Mouse (Mus musculus): Measurements from ENCODE around the gene Lhfpl4. TPM values are rescaled to one million over a fixed set of nuclear protein-coding genes. Genes with fewer than 3 reads are reported as not detected.
A peak's percentile ranks its signal among the peaks of the same experiment; 100 is the strongest.

The Lhfpl4 gene
- polyA plus RNA-seq, 1 experiment from 2014 or later: 0.22 TPM

DNA sequence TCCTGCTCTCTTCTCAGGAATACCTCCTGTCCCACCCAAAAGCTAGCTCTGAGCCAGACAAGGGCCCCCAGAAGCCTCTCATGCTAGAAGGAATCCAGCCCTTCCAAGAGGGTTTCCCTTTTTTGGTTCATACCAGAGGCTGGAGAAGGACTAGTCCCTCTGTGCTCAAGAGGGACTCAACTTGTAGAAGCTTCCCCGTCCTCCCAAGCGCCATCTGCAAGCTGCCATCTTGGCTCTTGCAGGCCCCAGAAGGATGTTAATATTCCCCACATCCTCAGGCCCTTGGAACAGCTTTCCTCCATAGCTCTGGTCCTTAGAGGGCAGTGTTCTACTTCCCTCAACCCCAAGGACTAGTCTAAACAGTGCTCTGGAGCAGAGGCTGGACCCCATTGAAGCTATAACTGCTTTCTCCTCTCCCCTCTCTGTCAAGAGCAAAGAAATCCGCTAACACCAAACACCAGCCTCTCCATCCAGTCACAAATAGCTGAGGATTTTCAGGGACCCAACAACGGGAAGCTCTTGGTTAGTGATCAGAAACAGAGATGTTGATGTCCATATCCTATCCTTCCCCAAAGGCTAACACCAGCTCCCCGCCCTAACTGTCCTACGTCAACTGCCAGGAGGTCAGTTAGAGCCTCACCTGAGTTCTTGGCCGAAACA is 26.7 kb downstream of the Lhfpl4 start:
- no peak for ATAC-seq (ENCODE audit: insufficient number of reproducible peaks, insufficient read depth, low FRiP score, low read depth)
- no peak overlapping the region for H3K9ac ChIP-seq (ENCODE audit: low read length)
- H3K4me3 ChIP-seq (ENCODE audit: control insufficient read depth in 1 of 2, insufficient read depth in 1 of 2, low read depth in 1 of 2, low read length in 2 of 2): no peak overlapping the region
- no peak overlapping the region for H3K4me2 ChIP-seq (ENCODE audit: low read length)
- no peak overlapping the region for H3K27ac ChIP-seq (replicated peaks in 1 of 2; ENCODE audit: control insufficient read depth in 1 of 2, insufficient read depth in 1 of 2, low read depth in 2 of 2, low read length in 2 of 2)
- H3K36me3 ChIP-seq (ENCODE audit: control insufficient read depth, insufficient read depth, low read length): no peaks in the 10 kb centered on the region
- H3K27me3 ChIP-seq (ENCODE audit: control insufficient read depth, insufficient read depth, low read length): no peaks in the 10 kb centered on the region
- H3K4me1 ChIP-seq (ENCODE audit: control insufficient read depth in 2 of 2, insufficient read depth in 2 of 2, low read length in 2 of 2): peaks cover 10 to 17% of the 10 kb centered on the region in 2 experiments
- 84% methylated on average over 7 of the region's 7 CpGs for WGBS
- H3K9me3 ChIP-seq (ENCODE audit: control insufficient read depth, low read length): no peaks in the 10 kb centered on the region

- no peaks in the 10 kb centered on the region for H3K27me3 ChIP-seq (ENCODE audit: control insufficient read depth, insufficient read depth, low read length)
- H3K4me1 ChIP-seq (ENCODE audit: control insufficient read depth in 2 of 2, insufficient read depth in 2 of 2, low read length in 2 of 2): peaks cover 10 to 17% of the 10 kb centered on the region in 2 experiments
- WGBS: 45% methylated on average over 17 of the region's 17 CpGs
- no peaks in the 10 kb centered on the region for H3K9me3 ChIP-seq (ENCODE audit: control insufficient read depth, low read length)
- peak overlapping the region; percentile 55 for H3K4me2 ChIP-seq (ENCODE audit: low read length)
- H3K36me3 ChIP-seq (ENCODE audit: control insufficient read depth, insufficient read depth, low read length): no peaks in the 10 kb centered on the region
- peak overlapping the region; percentile 47 to 57 for H3K27ac ChIP-seq (replicated peaks in 1 of 2; ENCODE audit: control insufficient read depth in 1 of 2, insufficient read depth in 1 of 2, low read depth in 2 of 2, low read length in 2 of 2)
- peak overlapping the region in 1 of 2 experiments; percentile 10; a peak in 1 of 4 replicates for H3K4me3 ChIP-seq (ENCODE audit: control insufficient read depth in 1 of 2, insufficient read depth in 1 of 2, low read depth in 1 of 2, low read length in 2 of 2)
- peak overlapping the region; percentile 30; the same call in 1 of the 2 replicates for H3K9ac ChIP-seq (ENCODE audit: low read length)
- peak; percentile 41 for ATAC-seq (ENCODE audit: insufficient number of reproducible peaks, insufficient read depth, low FRiP score, low read depth)
Measured at GRCm38 (mm10) chr6:113166661-113167251, 28.4 kb downstream of the Lhfpl4 start.

DNA sequence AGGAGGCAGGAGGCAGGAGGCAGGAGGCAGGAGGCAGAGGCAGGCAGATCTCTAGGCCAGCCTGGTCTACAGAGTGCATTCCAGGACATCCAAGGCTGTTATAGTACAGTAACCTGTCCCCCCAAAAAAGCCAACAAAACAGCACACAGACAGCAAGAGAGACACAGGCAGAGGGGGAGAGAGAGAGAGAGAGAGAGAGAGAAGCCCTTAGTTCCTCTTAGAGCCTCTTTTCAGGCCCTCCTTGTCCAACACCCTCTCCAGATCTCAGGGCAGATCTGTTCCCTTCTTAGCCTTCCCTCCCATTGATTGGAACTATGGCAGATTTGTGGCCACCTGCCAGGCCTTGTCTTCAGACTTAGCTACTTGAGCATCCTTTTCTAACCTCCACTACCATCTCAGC is 31.7 kb downstream of the Lhfpl4 start:
- peaks cover 10 to 14% of the 10 kb centered on the region in 2 experiments for H3K4me1 ChIP-seq (ENCODE audit: control insufficient read depth in 2 of 2, insufficient read depth in 2 of 2, low read length in 2 of 2)
- H3K4me3 ChIP-seq (ENCODE audit: control insufficient read depth in 1 of 2, insufficient read depth in 1 of 2, low read depth in 1 of 2, low read length in 2 of 2): no peak overlapping the region
- peaks cover 13% of the 10 kb centered on the region for H3K36me3 ChIP-seq (ENCODE audit: control insufficient read depth, insufficient read depth, low read length)
- H3K27me3 ChIP-seq (ENCODE audit: control insufficient read depth, insufficient read depth, low read length): no peaks in the 10 kb centered on the region
- no peak overlapping the region for H3K4me2 ChIP-seq (ENCODE audit: low read length)
- ATAC-seq (ENCODE audit: insufficient number of reproducible peaks, insufficient read depth, low FRiP score, low read depth): no peak
- no peak overlapping the region for H3K27ac ChIP-seq (replicated peaks in 1 of 2; ENCODE audit: control insufficient read depth in 1 of 2, insufficient read depth in 1 of 2, low read depth in 2 of 2, low read length in 2 of 2)
- H3K9me3 ChIP-seq (ENCODE audit: control insufficient read depth, low read length): no peaks in the 10 kb centered on the region
- H3K9ac ChIP-seq (ENCODE audit: low read length): no peak overlapping the region

DNA sequence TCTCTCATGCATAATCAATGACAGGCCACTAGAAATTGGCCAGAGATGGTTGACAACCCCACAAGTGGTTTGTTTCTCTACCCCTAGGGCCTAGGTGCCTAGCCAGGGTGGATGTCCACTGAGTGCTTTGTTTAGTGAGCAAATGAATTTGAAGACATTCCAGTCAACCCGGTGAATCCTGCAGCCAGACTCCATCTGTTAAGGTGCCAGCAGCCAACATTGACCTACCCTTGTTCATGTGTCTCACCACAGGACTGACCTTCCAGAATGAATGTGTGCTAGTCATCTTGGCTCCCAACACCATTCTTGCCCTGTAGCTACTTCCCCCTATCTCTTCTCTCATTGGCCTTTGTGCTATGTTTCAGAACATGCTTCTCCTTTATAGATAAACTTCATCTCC is 33.2 kb downstream of the Lhfpl4 start:
- Histone ChIP-seq H3K4me2 (ENCODE audit: low read length) (no peak overlapping the region), H3K9me3 (ENCODE audit: control insufficient read depth, low read length) (no peaks in the 10 kb centered on the region), H3K9ac (ENCODE audit: low read length) (no peak overlapping the region), H3K27me3 (ENCODE audit: control insufficient read depth, insufficient read depth, low read length) (no peaks in the 10 kb centered on the region), H3K36me3 (ENCODE audit: control insufficient read depth, insufficient read depth, low read length) (peaks cover 26% of the 10 kb centered on the region), H3K27ac (replicated peaks in 1 of 2; ENCODE audit: control insufficient read depth in 1 of 2, insufficient read depth in 1 of 2, low read depth in 2 of 2, low read length in 2 of 2) (no peak overlapping the region), H3K4me3 (ENCODE audit: control insufficient read depth in 1 of 2, insufficient read depth in 1 of 2, low read depth in 1 of 2, low read length in 2 of 2) (no peak overlapping the region), H3K4me1 (ENCODE audit: control insufficient read depth in 2 of 2, insufficient read depth in 2 of 2, low read length in 2 of 2) (peaks cover 6 to 8% of the 10 kb centered on the region in 2 experiments)
- no peak for ATAC-seq (ENCODE audit: insufficient number of reproducible peaks, insufficient read depth, low FRiP score, low read depth)
- WGBS: 78% methylated on average over 1 of the region's 1 CpGs

- H3K4me2 ChIP-seq (ENCODE audit: low read length): no peak overlapping the region
- H3K9ac ChIP-seq (ENCODE audit: low read length): no peak overlapping the region
- ATAC-seq (ENCODE audit: insufficient number of reproducible peaks, insufficient read depth, low FRiP score, low read depth): no peak
- peaks cover 40% of the 10 kb centered on the region for H3K36me3 ChIP-seq (ENCODE audit: control insufficient read depth, insufficient read depth, low read length)
- no peak overlapping the region for H3K4me3 ChIP-seq (ENCODE audit: control insufficient read depth in 1 of 2, insufficient read depth in 1 of 2, low read depth in 1 of 2, low read length in 2 of 2)
- H3K27ac ChIP-seq (replicated peaks in 1 of 2; ENCODE audit: control insufficient read depth in 1 of 2, insufficient read depth in 1 of 2, low read depth in 2 of 2, low read length in 2 of 2): no peak overlapping the region
- 95% methylated on average over 10 of the region's 10 CpGs for WGBS
- H3K4me1 ChIP-seq (ENCODE audit: control insufficient read depth in 2 of 2, insufficient read depth in 2 of 2, low read length in 2 of 2): no peaks in the 10 kb centered on the region
- no peaks in the 10 kb centered on the region for H3K27me3 ChIP-seq (ENCODE audit: control insufficient read depth, insufficient read depth, low read length)
- no peaks in the 10 kb centered on the region for H3K9me3 ChIP-seq (ENCODE audit: control insufficient read depth, low read length)
Measured at GRCm38 (mm10) chr6:113160106-113160505, 35.1 kb downstream of the Lhfpl4 start.

- Histone ChIP-seq H3K36me3 (ENCODE audit: control insufficient read depth, insufficient read depth, low read length) (peaks cover 80% of the 10 kb centered on the region), H3K4me2 (ENCODE audit: low read length) (no peak overlapping the region), H3K27me3 (ENCODE audit: control insufficient read depth, insufficient read depth, low read length) (no peaks in the 10 kb centered on the region), H3K27ac (replicated peaks in 1 of 2; ENCODE audit: control insufficient read depth in 1 of 2, insufficient read depth in 1 of 2, low read depth in 2 of 2, low read length in 2 of 2) (no peak overlapping the region), H3K4me3 (ENCODE audit: control insufficient read depth in 1 of 2, insufficient read depth in 1 of 2, low read depth in 1 of 2, low read length in 2 of 2) (no peak overlapping the region), H3K9me3 (ENCODE audit: control insufficient read depth, low read length) (no peaks in the 10 kb centered on the region), H3K4me1 (ENCODE audit: control insufficient read depth in 2 of 2, insufficient read depth in 2 of 2, low read length in 2 of 2) (no peaks in the 10 kb centered on the region), H3K9ac (ENCODE audit: low read length) (no peak overlapping the region)
- WGBS: 87% methylated on average over 4 of the region's 4 CpGs
- no peak for ATAC-seq (ENCODE audit: insufficient number of reproducible peaks, insufficient read depth, low FRiP score, low read depth)
Measured at GRCm38 (mm10) chr6:113156064-113156463, 39.1 kb downstream of the Lhfpl4 start.

DNA sequence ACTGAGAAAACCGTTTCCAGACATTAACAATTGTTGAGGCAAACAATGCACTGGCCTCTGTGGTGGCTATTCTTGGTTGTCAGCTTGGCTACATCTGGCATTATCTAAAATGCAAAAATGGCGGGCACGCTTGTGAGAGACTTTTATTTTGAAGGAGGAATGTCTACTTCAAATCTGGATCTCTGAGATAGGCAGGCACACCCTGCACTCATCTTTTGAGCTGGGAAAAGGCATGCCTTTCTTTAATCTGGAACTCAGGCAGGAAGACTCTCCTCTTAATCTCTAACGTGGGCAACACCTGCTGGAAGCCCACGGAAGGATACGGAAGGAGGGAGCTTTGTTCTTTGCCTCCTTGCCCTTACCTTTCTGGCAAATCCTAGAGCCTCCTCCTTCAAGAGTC is 40.3 kb downstream of the Lhfpl4 start:
- no peak overlapping the region for H3K4me2 ChIP-seq (ENCODE audit: low read length)
- H3K9me3 ChIP-seq (ENCODE audit: control insufficient read depth, low read length): no peaks in the 10 kb centered on the region
- H3K4me1 ChIP-seq (ENCODE audit: control insufficient read depth in 2 of 2, insufficient read depth in 2 of 2, low read length in 2 of 2): no peaks in the 10 kb centered on the region
- no peak for ATAC-seq (ENCODE audit: insufficient number of reproducible peaks, insufficient read depth, low FRiP score, low read depth)
- H3K36me3 ChIP-seq (ENCODE audit: control insufficient read depth, insufficient read depth, low read length): peaks cover 85% of the 10 kb centered on the region
- H3K27ac ChIP-seq (replicated peaks in 1 of 2; ENCODE audit: control insufficient read depth in 1 of 2, insufficient read depth in 1 of 2, low read depth in 2 of 2, low read length in 2 of 2): no peak overlapping the region
- 79% methylated on average over 6 of the region's 6 CpGs for WGBS
- H3K27me3 ChIP-seq (ENCODE audit: control insufficient read depth, insufficient read depth, low read length): no peaks in the 10 kb centered on the region
- no peak overlapping the region for H3K4me3 ChIP-seq (ENCODE audit: control insufficient read depth in 1 of 2, insufficient read depth in 1 of 2, low read depth in 1 of 2, low read length in 2 of 2)
- no peak overlapping the region for H3K9ac ChIP-seq (ENCODE audit: low read length)

GRCm38 (mm10) chr6:113154071-113154470 is 41.1 kb downstream of the Lhfpl4 start:
- H3K27me3 ChIP-seq (ENCODE audit: control insufficient read depth, insufficient read depth, low read length): no peaks in the 10 kb centered on the region
- H3K9ac ChIP-seq (ENCODE audit: low read length): no peak overlapping the region
- 97% methylated on average over 8 of the region's 8 CpGs for WGBS
- H3K4me2 ChIP-seq (ENCODE audit: low read length): no peak overlapping the region
- H3K4me3 ChIP-seq (ENCODE audit: control insufficient read depth in 1 of 2, insufficient read depth in 1 of 2, low read depth in 1 of 2, low read length in 2 of 2): no peak overlapping the region
- ATAC-seq (ENCODE audit: insufficient number of reproducible peaks, insufficient read depth, low FRiP score, low read depth): no peak
- no peaks in the 10 kb centered on the region for H3K9me3 ChIP-seq (ENCODE audit: control insufficient read depth, low read length)
- H3K27ac ChIP-seq (replicated peaks in 1 of 2; ENCODE audit: control insufficient read depth in 1 of 2, insufficient read depth in 1 of 2, low read depth in 2 of 2, low read length in 2 of 2): no peak overlapping the region
- no peaks in the 10 kb centered on the region for H3K4me1 ChIP-seq (ENCODE audit: control insufficient read depth in 2 of 2, insufficient read depth in 2 of 2, low read length in 2 of 2)
- peaks cover 91% of the 10 kb centered on the region for H3K36me3 ChIP-seq (ENCODE audit: control insufficient read depth, insufficient read depth, low read length)
